8 mouse cellular contexts compared by ENCODE assay signal in genomic region chr15:100871107-100872011, GRCm38 (mm10). TPM values are rescaled to one million over a fixed set of nuclear protein-coding genes. Genes with fewer than 3 reads are reported as not detected.
A peak's percentile ranks its signal among the peaks of the same experiment; 100 is the strongest.
DNase-seq lines count a peak whose midpoint lies in the region; ATAC-seq and TF ChIP-seq lines count a peak whose summit lies in the region.

No protein-coding gene starts in this region.

- no peaks in the 10 kb centered on the region for H3K9me3 ChIP-seq in kidney, embryonic 14.5 days (ENCODE audit: control insufficient read depth, low read length)
- no peaks in the 10 kb centered on the region for H3K9me3 ChIP-seq in embryonic facial prominence, embryonic 11.5 days (replicated peaks; ENCODE audit: control insufficient read depth, low read length)
- no peaks in the 10 kb centered on the region for H3K9me3 ChIP-seq in limb, embryonic 10.5 days (replicated peaks)

- H3K27ac ChIP-seq in kidney, embryonic 14.5 days (ENCODE audit: low read depth, low read length): peak overlapping the region; percentile 51; the same call in 1 of the 2 replicates
- no peak overlapping the region for H3K27ac ChIP-seq in bone marrow macrophage, adult 2 months (ENCODE audit: insufficient read depth, low read depth, low read length)
- H3K27ac ChIP-seq in embryonic facial prominence, embryonic 11.5 days (replicated peaks; ENCODE audit: low read depth, low read length): no peak overlapping the region
- H3K27ac ChIP-seq in limb, embryonic 10.5 days: peak overlapping the region; percentile 85
- peak overlapping the region; percentile 8 for H3K27ac ChIP-seq in olfactory bulb, adult 2 months (ENCODE audit: insufficient read depth, low read depth, low read length)

- peak; percentile 56 for ATAC-seq in kidney, embryonic 14.5 days (ENCODE audit: low FRiP score, low TSS enrichment)
- ATAC-seq in embryonic facial prominence, embryonic 11.5 days (replicated peaks; ENCODE audit: insufficient number of reproducible peaks, low FRiP score, low TSS enrichment, low read depth): peak; percentile 69

- H3K4me1 ChIP-seq in kidney, embryonic 14.5 days (ENCODE audit: control insufficient read depth, insufficient read depth, low read length): peaks cover 8% of the 10 kb centered on the region; the same call in 1 of the 2 replicates
- H3K4me1 ChIP-seq in bone marrow macrophage, adult 2 months (ENCODE audit: control insufficient read depth, insufficient read depth, low read length): 0 out of 2 replicates have a peak, but pooled peaks cover 3% of the 10 kb centered on the region
- peaks cover 3% of the 10 kb centered on the region; the same call in 1 of the 2 replicates for H3K4me1 ChIP-seq in embryonic facial prominence, embryonic 11.5 days (ENCODE audit: control insufficient read depth, insufficient read depth, low read length)
- H3K4me1 ChIP-seq in limb, embryonic 10.5 days: peaks cover 21% of the 10 kb centered on the region
- H3K4me1 ChIP-seq in olfactory bulb, adult 2 months (ENCODE audit: control insufficient read depth, insufficient read depth, low read length): peaks cover 16% of the 10 kb centered on the region

- TF ChIP-seq POLR2A in bone marrow macrophage, adult 2 months (IDR thresholded peaks at IDR 0.05; ENCODE audit: borderline replicate concordance, low read depth, low read length): no peak
- TF ChIP-seq POLR2A in olfactory bulb, adult 2 months (IDR thresholded peaks at IDR 0.05; ENCODE audit: insufficient read depth, low read depth, low read length): peak; percentile 24; the same call in 1 of the 2 replicates

- under 1% methylated on average over 52 of the region's 53 CpGs for WGBS in kidney, embryonic 14.5 days
- WGBS in embryonic facial prominence, embryonic 11.5 days: under 1% methylated on average over 48 of the region's 53 CpGs
- under 1% methylated on average over 53 of the region's 53 CpGs for WGBS in limb, embryonic 10.5 days
- under 1% methylated on average over 53 of the region's 53 CpGs for WGBS in olfactory bulb, adult 2 months

- peak overlapping the region; percentile 75 for H3K9ac ChIP-seq in kidney, embryonic 14.5 days (ENCODE audit: low read depth, low read length)
- H3K9ac ChIP-seq in embryonic facial prominence, embryonic 11.5 days (replicated peaks; ENCODE audit: low read length): peak overlapping the region; percentile 84

- H3K4me2 ChIP-seq in kidney, embryonic 14.5 days (replicated peaks; ENCODE audit: low read depth, low read length): peak overlapping the region; percentile 71
- H3K4me2 ChIP-seq in embryonic facial prominence, embryonic 11.5 days (ENCODE audit: low read depth, low read length): peak overlapping the region; percentile 84

- no peak for DNase-seq in kidney, adult 8-10 months
- DNase-seq in embryonic facial prominence, embryonic 11.5 days (ENCODE audit: low spot score): peak; percentile 23
- DNase-seq in limb, embryonic 10.5 days (ENCODE audit: low spot score): peak; percentile 65
- DNase-seq in frontal cortex, postnatal 25 days (ENCODE audit: low spot score in 2 of 2): no peak
- DNase-seq in kidney, adult 9 months: no peak

- H3K36me3 ChIP-seq in kidney, embryonic 14.5 days (ENCODE audit: control insufficient read depth, insufficient read depth, low read length): no peaks in the 10 kb centered on the region
- H3K36me3 ChIP-seq in embryonic facial prominence, embryonic 11.5 days (replicated peaks; ENCODE audit: control insufficient read depth, insufficient read depth, low read depth, low read length): no peaks in the 10 kb centered on the region
- H3K36me3 ChIP-seq in limb, embryonic 10.5 days: no peaks in the 10 kb centered on the region

- TF ChIP-seq CTCF in bone marrow macrophage, adult 2 months (IDR thresholded peaks at IDR 0.05; ENCODE audit: low read depth, low read length): no peak
- TF ChIP-seq CTCF in olfactory bulb, adult 2 months (IDR thresholded peaks at IDR 0.05; ENCODE audit: insufficient read depth, low read depth, low read length): no peak

- H3K27me3 ChIP-seq in kidney, embryonic 14.5 days (ENCODE audit: control insufficient read depth, insufficient read depth, low read length): peaks cover 29% of the 10 kb centered on the region
- H3K27me3 ChIP-seq in embryonic facial prominence, embryonic 11.5 days (ENCODE audit: control insufficient read depth, insufficient read depth, low read length): peaks cover 10% of the 10 kb centered on the region
- peaks cover 66% of the 10 kb centered on the region for H3K27me3 ChIP-seq in limb, embryonic 10.5 days (ENCODE audit: low read depth, poor library complexity, severe bottlenecking)

- H3K4me3 ChIP-seq in kidney, embryonic 14.5 days (ENCODE audit: low read length): peak overlapping the region; percentile 62
- H3K4me3 ChIP-seq in bone marrow macrophage, adult 2 months (ENCODE audit: insufficient read depth, low read length): peak overlapping the region; percentile 35
- H3K4me3 ChIP-seq in embryonic facial prominence, embryonic 11.5 days (ENCODE audit: low read depth, low read length): peak overlapping the region; percentile 88
- H3K4me3 ChIP-seq in limb, embryonic 10.5 days: peak overlapping the region; percentile 81
- peak overlapping the region; percentile 79 for H3K4me3 ChIP-seq in olfactory bulb, adult 2 months (ENCODE audit: insufficient read depth, low read depth, low read length)

RNA-seq across cellular contexts. Expression of gene Scn8a, which starts 1.7 kb away (rescaled TPM):
- polyA plus RNA-seq in kidney, embryonic 14.5 days (2014; fragmentation: Nextera tagmentation; extraction: Ambion mirVana): 15.1 and 18.4 TPM in 2 replicates
- polyA plus RNA-seq in bone marrow macrophage, adult 2 months (2012; ENCODE audit: insufficient read depth, insufficient read length, missing spikeins): not detected in 2 replicates
- polyA plus RNA-seq in embryonic facial prominence, embryonic 11.5 days (2014; fragmentation: Nextera tagmentation; extraction: Ambion mirVana): 5.6 and 8.2 TPM in 2 replicates
- 3.9 and 4.3 TPM in 2 replicates for polyA plus RNA-seq in limb, embryonic 10.5 days (2016; fragmentation: Nextera tagmentation; extraction: Ambion mirVana)
- polyA plus RNA-seq in olfactory bulb, adult 2 months (2012; ENCODE audit: insufficient read depth, insufficient read length, low replicate concordance, missing spikeins): not detected in 2 replicates

Comparison
In these comparisons a context has a peak if more than half of its experiments do, and no peak if none do; other contexts are left out.
1. H3K27ac ChIP-seq: peak in kidney, embryonic 14.5 days (single experiment), limb, embryonic 10.5 days (single experiment) and olfactory bulb, adult 2 months (single experiment); none in bone marrow macrophage, adult 2 months (single experiment) and embryonic facial prominence, embryonic 11.5 days (single experiment).
2. H3K4me3 ChIP-seq: peak in every context shown above with its lines; median percentile 88 in embryonic facial prominence, embryonic 11.5 days; 81 in limb, embryonic 10.5 days; 79 in olfactory bulb, adult 2 months; 62 in kidney, embryonic 14.5 days; 35 in bone marrow macrophage, adult 2 months.
3. DNase-seq: peak in embryonic facial prominence, embryonic 11.5 days (single experiment) and limb, embryonic 10.5 days (single experiment); none in kidney, adult 8-10 months (0 of 2), frontal cortex, postnatal 25 days (0 of 2) and kidney, adult 9 months (single experiment).